Mouse (Mus musculus): ENCODE results near the gene Piga.

- TF ChIP-seq CTCF (IDR thresholded peaks at IDR 0.05; ENCODE audit: extremely low read depth, insufficient read length, insufficient replicate concordance, low read depth, low read length) (no peak), POLR2A (IDR thresholded peaks at IDR 0.05; ENCODE audit: low read depth, low read length) (no peak)
Measured at GRCm38 (mm10) chrX:164446835-164447681, 27.5 kb downstream of the Piga start.
